12 mouse cellular contexts compared by ENCODE assay signal in the genomic region with DNA sequence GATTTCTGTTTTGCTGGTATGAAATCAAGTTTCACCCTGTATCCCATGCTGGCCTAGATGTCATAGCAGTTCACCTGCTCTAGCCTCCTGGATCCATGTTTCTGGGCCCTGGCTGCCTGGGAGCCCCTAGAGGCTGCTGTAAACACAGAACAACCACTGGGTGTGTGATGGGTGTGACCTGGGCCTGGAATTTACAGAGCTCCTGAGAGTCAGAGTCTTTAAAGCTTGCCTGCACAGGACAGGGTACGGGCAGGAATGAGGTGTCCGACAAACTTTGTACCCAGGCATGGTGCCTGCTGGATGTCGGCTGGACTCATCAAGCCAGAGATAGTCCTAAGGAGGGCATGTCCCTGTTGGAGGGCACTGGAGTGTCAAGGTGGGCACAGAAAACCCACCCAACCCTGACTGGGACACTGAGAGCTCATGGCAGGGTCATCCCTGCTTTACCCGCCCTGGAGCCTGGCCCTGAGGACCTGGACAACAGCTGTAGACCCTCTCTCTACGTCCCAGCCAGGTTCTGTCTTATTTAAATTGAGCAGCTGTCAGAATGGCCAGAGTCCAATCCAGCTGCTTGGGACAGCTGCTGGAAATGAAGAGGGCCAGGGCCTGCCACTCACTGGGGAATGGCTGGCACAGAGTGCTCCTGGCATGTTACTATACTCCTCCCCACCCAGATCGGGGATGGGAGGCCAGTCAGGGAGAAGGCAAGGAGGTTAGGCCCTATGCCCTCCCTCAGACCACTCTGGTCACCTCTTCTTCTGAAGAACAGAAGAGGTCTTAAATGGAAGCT. TPM values are rescaled to one million over a fixed set of nuclear protein-coding genes. Genes with fewer than 3 reads are reported as not detected.
DNase-seq lines count a peak whose midpoint lies in the region; ATAC-seq and TF ChIP-seq lines count a peak whose summit lies in the region.
"Had no signal": no experiment of that assay in that cellular context is flagged by ENCODE, and none has a peak within 500 bp of the region (broad histone marks: within the 10 kb centered on the region; RNA-seq: fewer than 3 reads in every experiment).

No protein-coding gene starts in this region.

- no peak overlapping the region for H3K4me2 ChIP-seq in forebrain, embryonic 14.5 days (ENCODE audit: low read length)
- H3K4me2 ChIP-seq: embryonic facial prominence, embryonic 12.5 days; heart, embryonic 12.5 days; liver, embryonic 12.5 days; midbrain, embryonic 12.5 days had no signal

- H3K9me3 ChIP-seq in forebrain, embryonic 14.5 days (replicated peaks; ENCODE audit: control insufficient read depth, low read length), result no peaks in the 10 kb centered on the region
- H3K9me3 ChIP-seq: embryonic facial prominence, embryonic 12.5 days; liver, embryonic 12.5 days had no signal

- no peak for TF ChIP-seq CTCF in C2C12 (IDR thresholded peaks at IDR 0.05; ENCODE audit: control insufficient read depth, insufficient read depth, insufficient read length)

- DNase-seq in cerebellum, postnatal 10 days, result peak; percentile 38 to 45
- DNase-seq in cerebellum, adult 11 months, result no peak
- peak; percentile 55 for DNase-seq in layer of hippocampus, adult 11-12 months (ENCODE audit: low spot score)
- DNase-seq in layer of hippocampus, postnatal 10 days (ENCODE audit: low spot score in 2 of 2), result no peak
- peak; percentile 38 to 73 for DNase-seq in kidney, postnatal 25 days
- DNase-seq in forebrain, embryonic 14.5 days (ENCODE audit: low spot score), result no peak

- no peaks in the 10 kb centered on the region for H3K4me1 ChIP-seq in forebrain, embryonic 14.5 days (ENCODE audit: control insufficient read depth, insufficient read depth, low read length)

- H3K9ac ChIP-seq in forebrain, embryonic 14.5 days (ENCODE audit: low read length), result no peak overlapping the region
- H3K9ac ChIP-seq: embryonic facial prominence, embryonic 12.5 days; heart, embryonic 12.5 days; liver, embryonic 12.5 days; midbrain, embryonic 12.5 days had no signal

- peaks cover 36% of the 10 kb centered on the region for H3K36me3 ChIP-seq in C2C12 (ENCODE audit: control insufficient read depth, insufficient read depth)
- no peaks in the 10 kb centered on the region for H3K36me3 ChIP-seq in forebrain, embryonic 14.5 days (ENCODE audit: control insufficient read depth, insufficient read depth, low read length)
- H3K36me3 ChIP-seq: embryonic facial prominence, embryonic 12.5 days; heart, embryonic 12.5 days; midbrain, embryonic 12.5 days had no signal

- no peaks in the 10 kb centered on the region for H3K79me2 ChIP-seq in C2C12 (ENCODE audit: control insufficient read depth, insufficient read depth)

- H3K27me3 ChIP-seq in C2C12 (ENCODE audit: control insufficient read depth, insufficient read depth, insufficient read length), result no peaks in the 10 kb centered on the region
- no peaks in the 10 kb centered on the region for H3K27me3 ChIP-seq in forebrain, embryonic 14.5 days (replicated peaks; ENCODE audit: control insufficient read depth, insufficient read depth, low read length)
- H3K27me3 ChIP-seq: embryonic facial prominence, embryonic 12.5 days had no signal

- no peak overlapping the region for H3K4me3 ChIP-seq in C2C12 (ENCODE audit: insufficient read depth, poor library complexity, severe bottlenecking)
- H3K4me3 ChIP-seq in forebrain, embryonic 14.5 days (ENCODE audit: low read depth, low read length), result no peak overlapping the region
- H3K4me3 ChIP-seq: embryonic facial prominence, embryonic 12.5 days; heart, embryonic 12.5 days; liver, embryonic 12.5 days; midbrain, embryonic 12.5 days had no signal

- 82% methylated on average over 6 of the region's 6 CpGs for WGBS in forebrain, embryonic 14.5 days

- H3K27ac ChIP-seq in forebrain, embryonic 14.5 days (ENCODE audit: low read depth, low read length), result no peak overlapping the region
- H3K27ac ChIP-seq: liver, embryonic 12.5 days; midbrain, embryonic 12.5 days had no signal

- ATAC-seq in erythroblast, adult 5-6 weeks (replicated peaks; ENCODE audit: low FRiP score, poor library complexity, severe bottlenecking), result no peak
- no peak for ATAC-seq in forebrain, embryonic 14.5 days
- ATAC-seq: liver, embryonic 12.5 days had no signal

- no peaks in the 10 kb centered on the region for H3K79me3 ChIP-seq in C2C12 (ENCODE audit: low read depth)

- no peak overlapping the region for H3ac ChIP-seq in C2C12 (ENCODE audit: control insufficient read depth, insufficient read length, low read depth)

TF ChIP-seq in C2C12, 6 proteins besides CTCF, POLR2A, EP300 and RAD21:
- TF ChIP-seq MYOD1 (IDR thresholded peaks at IDR 0.05; ENCODE audit: control insufficient read depth, insufficient read length, low read depth), result peak; percentile 60
- TF ChIP-seq FOSL1 (IDR thresholded peaks at IDR 0.05; ENCODE audit: insufficient read depth, low read length, poor library complexity, severe bottlenecking), result no peak

RNA-seq across cellular contexts. Expression of gene Cd82, which starts 30.1 kb away (rescaled TPM):
- 10 to 100 TPM; 11.4 to 12.4 TPM for total RNA-seq in layer of hippocampus, postnatal 10 days (2021)
- 118 TPM for polyA plus RNA-seq in C2C12 (2012; fragmentation: generic; extraction: Trizol)
- total RNA-seq in erythroblast, adult 5-6 weeks (2015; ENCODE audit: low replicate concordance), result 99.9 and 150 TPM in 2 replicates
- 145 and 158 TPM in 2 replicates for total RNA-seq in erythroblast, adult 5-6 weeks (2017; ENCODE audit: low replicate concordance)
- polyA plus RNA-seq in forebrain, embryonic 14.5 days (2014; fragmentation: Nextera tagmentation; extraction: Ambion mirVana), result 16.8 and 18.6 TPM in 2 replicates

Comparison
In these comparisons a context has a peak if more than half of its experiments do, and no peak if none do; other contexts are left out.
1. DNase-seq: peak in cerebellum, postnatal 10 days (2 of 2), layer of hippocampus, adult 11-12 months (single experiment) and kidney, postnatal 25 days (2 of 2); none in cerebellum, adult 11 months (single experiment), layer of hippocampus, postnatal 10 days (0 of 2) and forebrain, embryonic 14.5 days (single experiment).
2. RNA of gene Cd82, which starts 30.1 kb away (total RNA-seq): 99.9 to 158 TPM in erythroblast, adult 5-6 weeks; 11.4 to 12.4 TPM in layer of hippocampus, postnatal 10 days; every median in the first group is over 4 times any median in the second.